ENCODE assay signal across 8 mouse cellular contexts in the genomic region with DNA sequence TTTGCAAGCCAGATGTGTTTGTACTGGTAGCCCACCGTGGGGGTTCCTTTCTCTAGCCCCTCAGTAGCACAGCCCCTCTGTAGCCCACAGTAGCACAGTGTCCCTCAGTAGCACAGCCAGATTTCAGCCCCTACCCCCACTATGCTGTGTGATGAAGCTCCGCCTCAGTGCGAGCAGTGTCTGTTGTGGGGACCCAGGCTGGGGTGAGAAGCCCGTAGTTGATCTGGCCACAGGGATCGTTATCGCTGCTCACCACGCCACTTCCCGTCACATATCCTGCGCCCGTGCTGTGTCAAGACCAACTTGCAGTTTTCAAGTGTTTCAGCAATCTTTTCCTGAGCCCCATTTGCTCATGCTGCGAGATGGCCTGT. TPM values are rescaled to one million over a fixed set of nuclear protein-coding genes. Genes with fewer than 3 reads are reported as not detected.
DNase-seq lines count a peak whose midpoint lies in the region.

No protein-coding gene starts in this region.

- DNase-seq in embryo, embryonic 11 days: peak; percentile 22
- DNase-seq in embryo, embryonic 9.5 days (ENCODE audit: extremely low spot score): no peak
- peak; percentile 68 for DNase-seq in T-cell, adult 2 months (ENCODE audit: low spot score)
- peak; percentile 29 to 40 for DNase-seq in kidney, postnatal 4 days
- DNase-seq in naive thymus-derived CD4-positive, alpha-beta T cell, adult 2 months (ENCODE audit: low read depth): peak; percentile 46
- no peak for DNase-seq in left cerebral cortex, adult 11 months (ENCODE audit: low spot score)
- DNase-seq in left cerebral cortex, postnatal 36 days (ENCODE audit: low spot score in 2 of 2): no peak
- no peak for DNase-seq in cerebellum, postnatal 10 days

- intact Hi-C loops in left cerebral cortex, postnatal 36 days (cut with DNase I): no loop called here

RNA-seq across cellular contexts. Expression of a gene that starts 39.0 kb away (rescaled TPM):
- total RNA-seq in left cerebral cortex, postnatal 36 days (2021): 10 to 100 TPM; 12.8 to 14.7 TPM

Comparison
In these comparisons a context has a peak if more than half of its experiments do, and no peak if none do; other contexts are left out.
1. DNase-seq: peak in embryo, embryonic 11 days (single experiment), T-cell, adult 2 months (single experiment), kidney, postnatal 4 days (2 of 2) and naive thymus-derived CD4-positive, alpha-beta T cell, adult 2 months (single experiment); none in embryo, embryonic 9.5 days (single experiment), left cerebral cortex, adult 11 months (single experiment), left cerebral cortex, postnatal 36 days (0 of 2) and cerebellum, postnatal 10 days (0 of 2).